Mouse (Mus musculus) lung, postnatal 14 days (tissue): Measurements from ENCODE around the gene Nptxr.
A peak's percentile ranks its signal among the peaks of the same experiment; 100 is the strongest.
"Not testable (repeated sequence)": the region's sequence is repeated elsewhere in the genome, so short reads cannot be mapped to it uniquely, and the experiment has no call there.

Experiments
- DNase-seq: peaks from one replicate; pipeline ENCODE4 v3.0.0; 2021

Gene Nptxr

GRCm38 (mm10) chr15:79822265-79823199 lies 18.0 kb upstream of the Nptxr start:
- no peak for DNase-seq

DNA sequence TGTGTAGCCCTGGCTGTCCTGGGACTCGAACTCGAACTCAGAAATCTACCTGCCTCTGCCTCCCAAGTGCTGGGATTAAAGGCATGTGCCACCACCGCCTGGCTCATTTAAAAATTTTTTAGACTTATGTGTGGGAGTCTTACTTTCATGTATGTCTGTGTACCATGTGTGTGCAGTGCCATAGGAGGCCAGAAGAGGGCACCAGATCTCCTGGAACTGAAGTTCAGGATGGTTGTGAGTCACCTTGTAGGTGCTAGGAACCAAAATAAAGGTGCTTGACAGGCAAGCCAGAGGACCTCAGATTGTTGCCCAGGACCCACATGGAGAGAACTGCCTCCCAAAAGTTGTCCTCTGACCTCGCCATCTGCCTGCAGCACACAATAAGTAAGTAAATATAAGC lies 13.8 kb upstream of the Nptxr start:
- no peak for DNase-seq

DNA sequence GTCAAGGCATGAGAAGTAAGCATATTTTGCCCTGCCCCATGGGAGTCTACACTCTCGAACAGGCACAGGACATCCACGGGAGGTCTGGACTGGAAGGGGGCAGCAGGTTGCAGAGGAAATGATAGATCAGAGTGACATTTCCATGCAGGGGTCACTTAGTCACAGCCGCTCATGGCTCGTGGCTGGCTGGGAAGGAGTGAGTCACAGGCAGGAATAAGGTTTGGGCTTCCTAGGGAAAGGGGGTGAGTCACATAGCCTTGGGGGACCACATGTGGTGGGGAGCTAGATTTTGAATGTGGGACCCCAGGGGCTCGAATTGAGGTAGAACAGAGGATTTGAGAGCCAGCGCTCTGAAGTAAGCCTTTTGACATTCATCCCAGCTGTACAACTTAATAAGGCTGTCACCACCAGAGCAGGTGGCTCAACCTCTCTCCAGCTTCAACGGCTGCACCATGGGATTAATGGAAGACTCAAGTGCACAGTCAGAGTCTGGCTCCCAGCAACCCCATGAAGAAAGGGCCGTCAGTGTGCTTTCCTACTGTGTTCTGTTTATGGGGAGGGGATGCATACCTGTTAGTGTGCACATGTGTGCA lies 9.2 kb upstream of the Nptxr start:
- no peak for DNase-seq

GRCm38 (mm10) chr15:79812840-79813239 lies 8.3 kb upstream of the Nptxr start:
- DNase-seq: not testable (repeated sequence)

DNA sequence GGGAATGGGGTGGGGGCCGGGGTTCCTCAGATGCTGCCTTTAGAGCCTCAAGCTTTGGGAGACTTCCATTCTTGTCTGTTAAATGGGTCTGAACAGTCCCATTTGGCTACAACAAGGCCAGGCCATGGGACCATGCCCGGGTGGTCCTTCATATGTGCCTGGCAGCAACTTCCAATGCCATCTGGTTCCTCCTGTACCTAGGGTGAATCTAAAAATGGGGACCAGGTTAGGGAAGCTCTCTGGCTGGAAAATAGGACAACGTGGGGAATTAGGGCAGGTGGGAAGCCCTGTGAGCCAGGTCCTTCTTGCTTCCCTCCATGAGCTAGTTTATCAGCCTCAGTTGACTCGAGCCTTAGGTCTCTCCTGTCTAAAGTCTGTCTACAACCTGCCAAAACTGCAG lies 6.4 kb upstream of the Nptxr start:
- DNase-seq: no peak

DNA sequence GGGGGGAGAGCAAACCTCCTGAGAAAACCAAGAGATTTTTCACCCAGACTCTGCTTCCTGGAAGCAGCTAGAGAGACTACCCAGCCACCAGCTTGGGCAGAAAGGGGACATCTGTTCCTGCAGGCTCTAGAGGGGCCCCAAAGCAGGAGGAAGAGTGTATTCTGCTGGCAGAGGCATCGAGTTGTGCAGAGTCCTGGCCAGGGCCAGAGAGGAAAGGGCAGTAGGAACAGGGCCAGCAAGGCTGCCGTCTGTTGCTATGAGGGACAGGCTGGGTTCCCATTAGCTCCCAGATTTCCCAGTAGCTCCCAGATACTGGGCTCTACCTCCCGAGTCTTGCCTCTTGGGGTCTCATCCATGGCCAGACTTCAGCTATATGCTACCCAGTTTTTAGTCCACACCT lies 5.5 kb upstream of the Nptxr start:
- DNase-seq: no peak

DNA sequence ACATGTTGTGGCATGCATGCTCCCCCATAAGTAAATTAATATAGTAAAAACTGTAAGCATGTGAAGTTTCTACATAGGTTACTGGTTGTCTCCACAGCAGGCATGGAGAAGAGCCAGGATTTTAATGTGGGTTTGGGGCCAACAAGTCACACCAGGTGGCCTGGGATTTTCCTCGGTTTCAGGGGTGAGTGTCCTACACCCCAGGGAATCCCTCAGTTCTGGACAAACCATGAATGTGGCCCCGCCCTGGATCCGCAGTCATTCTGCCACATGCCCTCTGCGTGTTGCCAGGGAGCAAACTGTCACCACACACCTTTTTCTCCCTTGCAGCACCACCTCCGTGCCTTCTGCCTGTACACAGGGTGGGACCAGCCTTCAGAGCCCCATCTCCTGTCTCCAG lies 4.1 kb upstream of the Nptxr start:
- no peak for DNase-seq

DNA sequence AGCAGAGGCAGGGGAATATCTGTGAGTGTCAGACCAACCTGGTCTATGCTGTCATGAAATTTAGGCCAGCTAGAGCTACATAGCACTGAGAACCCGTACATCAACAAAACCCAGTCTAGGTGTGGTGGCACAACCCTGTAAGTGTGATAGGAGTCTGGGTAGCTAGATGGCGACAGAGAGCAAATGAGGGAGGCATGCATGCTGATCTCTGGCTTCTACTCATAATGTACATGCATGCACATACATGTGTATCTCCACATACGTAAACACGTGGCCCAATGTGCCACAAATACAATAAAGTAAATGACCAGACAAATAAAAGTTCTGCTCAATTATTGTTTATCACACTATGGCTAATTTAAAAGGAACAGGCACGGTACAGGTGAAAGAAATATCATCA lies 3.5 kb upstream of the Nptxr start:
- DNase-seq: peak; percentile 61

- no peak for DNase-seq
These were observed 2.5 kb upstream of the Nptxr start for GRCm38 (mm10) chr15:79807050-79807449.

GRCm38 (mm10) chr15:79805246-79805645 lies 680 bp upstream of the Nptxr start:
- DNase-seq: no peak

DNA sequence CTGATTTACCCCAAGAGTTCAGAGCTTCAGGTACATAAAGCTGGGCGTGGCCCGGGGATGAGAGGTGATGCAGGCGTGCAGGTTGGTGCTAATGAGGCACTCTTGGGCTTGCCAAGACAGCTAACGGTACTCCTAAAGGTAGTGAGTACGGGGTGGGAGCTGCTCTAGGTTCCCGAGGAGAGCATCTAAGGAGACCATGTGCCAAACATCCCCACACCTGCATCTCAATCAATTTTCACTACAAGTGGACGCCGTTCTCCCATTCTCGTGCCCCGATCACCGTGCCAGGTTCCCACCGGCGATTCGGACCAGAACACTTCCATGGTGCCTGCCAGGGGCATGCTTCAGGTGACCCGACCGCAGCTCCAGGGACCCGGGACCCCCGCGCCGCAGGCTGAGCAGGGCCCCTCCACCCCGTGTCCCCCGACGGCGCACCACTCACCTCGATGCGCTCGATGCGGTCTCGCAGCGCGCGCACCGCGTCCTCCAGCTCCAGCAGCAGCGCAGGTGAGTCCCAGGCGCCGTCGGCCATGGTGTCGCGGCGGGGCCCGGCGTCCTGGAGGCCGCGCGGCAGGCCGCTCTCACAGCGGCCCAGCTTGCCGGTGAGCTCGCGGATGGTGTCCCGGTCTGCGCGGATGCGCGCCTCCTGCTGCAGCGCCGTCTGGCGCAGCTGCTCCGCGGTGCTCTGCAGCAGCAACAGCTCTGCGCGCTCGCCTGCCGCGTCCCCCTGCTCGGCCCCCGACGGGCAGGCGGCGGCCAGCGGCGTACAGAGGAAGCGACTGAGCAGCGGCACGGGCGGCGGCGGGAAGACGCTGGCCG lies 824 bp downstream of the Nptxr start:
- no peak for DNase-seq

DNA sequence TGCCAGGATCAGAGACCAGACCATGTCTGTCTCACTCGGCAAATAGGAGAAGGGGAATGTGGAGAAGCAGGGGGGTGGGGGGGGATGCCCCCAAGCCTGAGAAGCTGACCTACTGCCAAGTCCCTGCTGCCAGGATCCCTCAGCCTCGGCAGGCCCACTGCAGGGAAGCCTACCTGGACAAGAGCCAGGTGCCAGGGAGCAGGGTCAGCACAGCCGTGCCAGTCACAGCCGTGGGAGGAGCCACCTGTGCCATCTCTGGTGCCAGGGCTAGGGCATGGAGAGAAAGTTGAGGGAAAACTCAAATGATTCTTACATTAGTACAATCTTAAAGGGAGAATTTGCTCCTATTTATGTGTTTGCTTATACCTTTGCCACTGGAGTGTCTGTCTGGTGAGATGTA lies 2.3 kb downstream of the Nptxr start:
- DNase-seq: no peak

- no peak for DNase-seq
These were observed 2.9 kb downstream of the Nptxr start for GRCm38 (mm10) chr15:79801646-79802045.

DNA sequence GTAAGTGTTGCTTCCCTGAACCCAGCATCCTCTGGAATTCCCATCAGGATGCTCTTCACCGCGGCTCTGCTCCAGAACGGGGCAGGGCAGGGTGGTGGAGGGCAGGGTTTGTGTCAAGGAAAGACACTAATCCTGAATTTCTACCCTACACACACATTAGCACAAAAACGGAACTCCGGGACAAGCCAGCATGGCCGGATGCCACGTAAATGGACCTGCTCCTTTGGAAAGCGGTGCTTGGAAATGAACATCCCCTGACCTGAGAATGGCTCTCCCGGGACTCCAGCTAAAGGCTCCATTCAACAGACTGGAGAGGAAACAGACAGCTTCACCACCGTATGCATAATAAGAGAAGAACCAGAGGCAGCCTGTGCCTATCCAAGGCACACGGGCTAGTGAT lies 3.9 kb downstream of the Nptxr start:
- DNase-seq: no peak

GRCm38 (mm10) chr15:79798591-79798990 lies 6.0 kb downstream of the Nptxr start:
- DNase-seq: no peak

DNA sequence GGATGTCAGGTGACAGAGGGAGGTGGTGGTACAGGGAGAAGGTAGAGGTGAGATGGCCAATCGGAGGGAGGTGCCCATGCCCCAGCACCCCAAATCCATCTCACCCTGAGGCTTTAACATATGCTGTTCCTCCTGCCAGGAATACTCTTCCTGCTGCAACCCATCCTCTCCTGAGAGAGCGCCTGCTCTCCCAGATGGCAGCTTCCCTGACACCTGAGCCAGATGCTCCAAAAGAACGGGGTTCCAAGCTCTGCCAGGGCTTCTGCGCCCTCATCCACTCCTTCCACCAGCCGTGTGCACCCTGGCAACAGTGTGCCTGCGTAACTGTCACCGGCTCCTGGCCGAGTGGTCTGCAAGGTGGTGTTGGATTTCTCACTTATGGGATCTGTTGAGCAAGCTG lies 6.9 kb downstream of the Nptxr start:
- DNase-seq: no peak

GRCm38 (mm10) chr15:79797096-79797495 lies 7.5 kb downstream of the Nptxr start:
- no peak for DNase-seq

DNA sequence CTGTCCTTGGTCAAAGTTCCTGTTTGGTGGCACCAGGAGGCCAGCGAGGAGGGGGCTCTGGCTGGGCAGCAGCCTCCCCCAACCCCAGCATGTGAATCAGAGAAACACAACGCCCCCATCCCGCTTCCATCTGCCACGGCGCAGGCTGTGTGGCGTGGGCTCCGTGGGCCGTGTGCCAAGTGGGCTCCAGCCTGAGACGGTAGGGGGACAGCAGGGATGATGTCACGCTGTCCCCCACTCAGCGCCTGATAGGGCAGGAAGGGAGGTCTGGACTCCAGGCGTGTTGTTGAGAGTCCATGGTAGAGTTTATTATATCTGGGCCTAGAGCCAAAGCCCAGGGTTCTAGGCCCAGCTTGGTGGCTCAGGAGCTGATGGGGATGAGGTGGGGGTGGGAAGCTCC lies 8.3 kb downstream of the Nptxr start:
- DNase-seq: no peak

GRCm38 (mm10) chr15:79794173-79794572 lies 10.4 kb downstream of the Nptxr start:
- no peak for DNase-seq

DNA sequence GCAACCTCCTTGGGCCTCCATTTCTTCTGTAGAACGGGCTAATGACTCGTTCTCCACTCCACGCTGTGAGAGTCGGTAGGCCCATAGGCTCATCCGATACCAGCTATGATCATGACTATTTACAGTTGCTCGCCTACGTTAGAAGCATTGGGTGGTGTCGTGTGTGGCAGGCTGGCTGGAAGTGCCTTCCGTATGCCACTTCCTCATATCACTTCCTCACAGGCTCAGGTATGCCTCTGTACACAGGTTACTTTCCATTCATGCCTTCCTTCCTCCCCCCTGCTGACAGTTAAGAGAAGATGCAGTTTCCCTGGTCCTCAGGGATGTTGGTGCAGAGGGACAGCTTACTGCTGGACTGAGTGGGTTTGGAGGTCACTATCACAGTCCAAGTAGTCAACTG lies 11.5 kb downstream of the Nptxr start:
- no peak for DNase-seq

DNA sequence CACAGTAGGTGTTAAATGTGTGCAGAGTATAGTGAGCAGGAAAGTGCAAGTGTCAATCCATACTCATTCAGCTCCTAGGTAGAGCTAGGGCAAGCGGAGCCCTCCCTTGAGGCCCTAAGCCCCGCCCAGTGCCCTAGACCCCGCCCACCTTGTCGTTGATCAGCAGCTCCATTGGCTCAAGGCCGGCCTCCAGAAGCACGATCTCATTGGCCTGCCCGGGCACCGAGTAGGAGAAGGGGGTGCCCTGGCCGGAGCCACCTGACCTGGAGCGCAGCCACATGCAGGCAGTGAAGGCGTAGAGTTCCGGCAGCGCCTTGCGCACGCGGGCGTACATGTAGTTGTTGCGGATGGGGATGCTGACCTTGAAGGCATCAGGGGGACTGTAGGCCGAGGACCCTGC lies 12.1 kb downstream of the Nptxr start:
- no peak for DNase-seq

DNA sequence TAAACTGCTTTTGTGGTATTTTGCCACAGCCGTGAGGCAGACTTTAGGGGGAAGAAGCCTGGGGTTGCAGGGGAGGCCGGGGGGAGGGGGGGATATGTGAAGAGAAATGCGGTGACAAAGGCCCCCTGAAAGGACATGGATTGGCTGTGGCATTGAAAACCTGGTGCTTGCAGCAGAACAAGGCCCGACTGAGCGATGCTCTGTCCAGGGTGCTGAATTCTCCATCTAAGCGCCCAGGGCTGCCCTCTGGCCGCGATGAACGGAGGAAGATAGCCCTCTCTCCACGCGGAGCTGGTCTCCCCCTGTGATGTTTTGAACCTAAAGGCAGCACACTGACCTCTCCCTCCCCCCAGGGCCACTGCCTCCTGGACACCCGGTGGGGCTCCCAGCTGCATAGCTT lies 13.1 kb downstream of the Nptxr start:
- peak; percentile 78 for DNase-seq

DNA sequence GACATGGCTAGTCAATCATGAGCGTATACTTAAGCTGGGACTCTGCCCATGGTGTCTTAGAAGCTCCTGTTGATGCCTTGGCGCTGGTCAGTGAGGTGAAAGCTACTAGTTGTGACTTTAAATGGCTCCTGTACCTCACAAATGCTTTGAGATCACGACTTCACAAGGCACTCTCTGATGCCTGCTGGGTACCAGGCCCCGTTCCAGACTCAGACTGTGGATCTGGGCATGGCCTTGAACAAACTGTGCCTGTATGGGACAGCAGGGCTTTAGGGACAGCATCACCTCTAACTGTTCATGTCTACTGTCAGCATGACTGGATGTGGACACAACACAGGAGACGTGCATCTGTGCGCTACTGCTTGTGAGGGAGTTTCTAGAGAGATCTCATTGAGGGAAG lies 13.7 kb downstream of the Nptxr start:
- no peak for DNase-seq

DNA sequence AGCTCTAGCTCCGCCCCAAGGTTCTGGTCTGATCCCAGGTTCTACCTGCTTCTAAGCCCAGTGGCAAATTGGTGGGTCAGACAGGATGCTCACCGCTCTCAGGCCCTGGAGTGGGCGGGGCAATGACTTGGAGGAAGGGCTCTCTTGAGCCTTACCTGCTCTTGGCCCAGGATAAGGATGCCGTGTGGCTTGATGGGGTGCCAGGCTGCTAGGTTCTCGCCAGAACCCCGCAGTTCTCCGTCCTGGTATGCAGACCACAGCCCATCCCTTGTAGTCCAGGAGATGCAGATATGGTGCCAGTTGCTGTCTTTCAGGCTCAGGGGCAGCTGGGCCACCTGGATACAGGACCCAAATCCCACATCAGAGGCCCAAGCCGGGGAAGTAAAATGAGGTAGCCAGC lies 14.5 kb downstream of the Nptxr start:
- no peak for DNase-seq
